Mouse (Mus musculus): Measurements from ENCODE around the gene Zscan12. TPM values are rescaled to one million over a fixed set of nuclear protein-coding genes. Genes with fewer than 3 reads are reported as not detected.

Zscan12 gene
- polyA plus RNA-seq, 2 experiments: 2.5 to 2.9 TPM

- no peak for TF ChIP-seq CTCF (IDR thresholded peaks at IDR 0.05; ENCODE audit: low read depth)
- no peak for TF ChIP-seq EP300 (IDR thresholded peaks at IDR 0.05; ENCODE audit: low read depth)
- 60% methylated on average over 2 of the region's 2 CpGs for WGBS (ENCODE audit: insufficient replicate concordance)
- Histone ChIP-seq H3K27me3 (ENCODE audit: control insufficient read depth, insufficient read depth, low read length) (no peaks in the 10 kb centered on the region), H3K4me3 (ENCODE audit: insufficient read depth in 1 of 2, low read depth in 2 of 2, low read length in 2 of 2) (no peak overlapping the region), H3K9ac (replicated peaks) (peak overlapping the region; percentile 63), H3K27ac (peak overlapping the region; percentile 99), H3K4me2 (ENCODE audit: low read depth) (peak overlapping the region; percentile 71), H3K36me3 (replicated peaks; ENCODE audit: control insufficient read depth, insufficient read depth, low read depth) (no peaks in the 10 kb centered on the region), H3K9me3 (ENCODE audit: control insufficient read depth, low read length) (no peaks in the 10 kb centered on the region), H3K4me1 (replicated peaks; ENCODE audit: control insufficient read depth in 2 of 2, insufficient read depth in 2 of 2, low read length in 1 of 2) (peaks cover 63 to 69% of the 10 kb centered on the region in 2 experiments)
- DNase-seq (ENCODE audit: low read depth in 3 of 3, low spot score in 3 of 3): no peak
- ATAC-seq (ENCODE audit: insufficient read depth): no peak
These were observed 53.1 kb downstream of the Zscan12 start for GRCm38 (mm10) chr13:21415750-21416149.

- Histone ChIP-seq H3K4me2 (ENCODE audit: low read depth) (no peak overlapping the region), H3K9ac (replicated peaks) (no peak overlapping the region), H3K4me1 (replicated peaks; ENCODE audit: control insufficient read depth in 2 of 2, insufficient read depth in 2 of 2, low read length in 1 of 2) (peaks cover 63 to 69% of the 10 kb centered on the region in 2 experiments), H3K27ac (peak overlapping the region; percentile 46), H3K36me3 (replicated peaks; ENCODE audit: control insufficient read depth, insufficient read depth, low read depth) (no peaks in the 10 kb centered on the region), H3K4me3 (ENCODE audit: insufficient read depth in 1 of 2, low read depth in 2 of 2, low read length in 2 of 2) (no peak overlapping the region), H3K27me3 (ENCODE audit: control insufficient read depth, insufficient read depth, low read length) (no peaks in the 10 kb centered on the region), H3K9me3 (ENCODE audit: control insufficient read depth, low read length) (no peaks in the 10 kb centered on the region)
- ATAC-seq (ENCODE audit: insufficient read depth): no peak
- DNase-seq (ENCODE audit: low read depth in 3 of 3, low spot score in 3 of 3): no peak
- TF ChIP-seq CTCF (IDR thresholded peaks at IDR 0.05; ENCODE audit: low read depth): no peak
- no peak for TF ChIP-seq EP300 (IDR thresholded peaks at IDR 0.05; ENCODE audit: low read depth)
- WGBS (ENCODE audit: insufficient replicate concordance): 71% methylated on average over 6 of the region's 6 CpGs
These were observed 54.8 kb downstream of the Zscan12 start for GRCm38 (mm10) chr13:21417298-21418010.

GRCm38 (mm10) chr13:21418865-21419264 lies 56.2 kb downstream of the Zscan12 start:
- no peaks in the 10 kb centered on the region for H3K27me3 ChIP-seq (ENCODE audit: control insufficient read depth, insufficient read depth, low read length)
- WGBS (ENCODE audit: insufficient replicate concordance): 24% methylated on average over 6 of the region's 6 CpGs
- TF ChIP-seq EP300 (IDR thresholded peaks at IDR 0.05; ENCODE audit: low read depth) (peak; percentile 91), CTCF (IDR thresholded peaks at IDR 0.05; ENCODE audit: low read depth) (peak; percentile 25; the same call in 1 of the 2 replicates)
- peak overlapping the region; percentile 83 for H3K27ac ChIP-seq
- H3K36me3 ChIP-seq (replicated peaks; ENCODE audit: control insufficient read depth, insufficient read depth, low read depth): no peaks in the 10 kb centered on the region
- ATAC-seq (ENCODE audit: insufficient read depth) (peak; percentile 91), DNase-seq (ENCODE audit: low read depth in 3 of 3, low spot score in 3 of 3) (peak; percentile 72 to 81 (median 73))
- no peak overlapping the region; a peak in 1 of 4 replicates for H3K4me3 ChIP-seq (ENCODE audit: insufficient read depth in 1 of 2, low read depth in 2 of 2, low read length in 2 of 2)
- H3K4me2 ChIP-seq (ENCODE audit: low read depth): peak overlapping the region; percentile 52
- peaks cover 63% of the 10 kb centered on the region in 2 experiments for H3K4me1 ChIP-seq (replicated peaks; ENCODE audit: control insufficient read depth in 2 of 2, insufficient read depth in 2 of 2, low read length in 1 of 2)
- peak overlapping the region; percentile 49 for H3K9ac ChIP-seq (replicated peaks)
- H3K9me3 ChIP-seq (ENCODE audit: control insufficient read depth, low read length): no peaks in the 10 kb centered on the region

Small RNA genes lying within 50 kb of the gene (microRNA-seq; reads per million reads assigned to microRNA genes)
- gene Mir6942: not detected

Other genes starting within 250 kb of the Zscan12 start
- not detected in 2 replicates for gene Olfr263, start 233.2 kb upstream of the Zscan12 start, polyA plus RNA-seq (2012; rRNA removed)
- not detected in 2 replicates for gene Olfr263, start 233.2 kb upstream of the Zscan12 start, polyA plus RNA-seq (2014; fragmentation: Nextera tagmentation; extraction: Ambion mirVana)
- gene Olfr1368, start 217.0 kb upstream of the Zscan12 start, polyA plus RNA-seq (2012; rRNA removed): not detected in 2 replicates
- not detected in 2 replicates for gene Olfr1368, start 217.0 kb upstream of the Zscan12 start, polyA plus RNA-seq (2014; fragmentation: Nextera tagmentation; extraction: Ambion mirVana)
- gene Trim27, start 183.4 kb upstream of the Zscan12 start, polyA plus RNA-seq (2012; rRNA removed): 28.0 and 36.9 TPM in 2 replicates
- 50.9 and 56.1 TPM in 2 replicates for gene Trim27, start 183.4 kb upstream of the Zscan12 start, polyA plus RNA-seq (2014; fragmentation: Nextera tagmentation; extraction: Ambion mirVana)
- gene Gpx5, start 70.1 kb upstream of the Zscan12 start, polyA plus RNA-seq (2012; rRNA removed): not detected in 2 replicates
- not detected in 2 replicates for gene Gpx5, start 70.1 kb upstream of the Zscan12 start, polyA plus RNA-seq (2014; fragmentation: Nextera tagmentation; extraction: Ambion mirVana)
- gene Gpx6, start 50.7 kb upstream of the Zscan12 start, polyA plus RNA-seq (2012; rRNA removed): 0.02 TPM in 1 of 2 replicates, not detected in the other
- not detected in 2 replicates for gene Gpx6, start 50.7 kb upstream of the Zscan12 start, polyA plus RNA-seq (2014; fragmentation: Nextera tagmentation; extraction: Ambion mirVana)
- gene Olfr1367, start 15.9 kb upstream of the Zscan12 start, polyA plus RNA-seq (2012; rRNA removed): not detected in 2 replicates
- gene Olfr1367, start 15.9 kb upstream of the Zscan12 start, polyA plus RNA-seq (2014; fragmentation: Nextera tagmentation; extraction: Ambion mirVana): not detected in 2 replicates
- gene Zkscan3, start 39.9 kb downstream of the Zscan12 start, polyA plus RNA-seq (2012; rRNA removed): 18.6 and 24.5 TPM in 2 replicates
- 23.0 and 25.6 TPM in 2 replicates for gene Zkscan3, start 39.9 kb downstream of the Zscan12 start, polyA plus RNA-seq (2014; fragmentation: Nextera tagmentation; extraction: Ambion mirVana)
- 0.94 and 1.3 TPM in 2 replicates for gene Pgbd1, start 78.2 kb downstream of the Zscan12 start, polyA plus RNA-seq (2012; rRNA removed)
- gene Pgbd1, start 78.2 kb downstream of the Zscan12 start, polyA plus RNA-seq (2014; fragmentation: Nextera tagmentation; extraction: Ambion mirVana): 1.2 and 2.0 TPM in 2 replicates
- gene Zscan26, start 90.9 kb downstream of the Zscan12 start, polyA plus RNA-seq (2012; rRNA removed): 7.0 and 9.5 TPM in 2 replicates
- gene Zscan26, start 90.9 kb downstream of the Zscan12 start, polyA plus RNA-seq (2014; fragmentation: Nextera tagmentation; extraction: Ambion mirVana): 4.2 and 4.6 TPM in 2 replicates
- gene Nkapl, start 105.7 kb downstream of the Zscan12 start, polyA plus RNA-seq (2012; rRNA removed): 0.19 and 0.25 TPM in 2 replicates
- gene Nkapl, start 105.7 kb downstream of the Zscan12 start, polyA plus RNA-seq (2014; fragmentation: Nextera tagmentation; extraction: Ambion mirVana): 0.40 and 0.65 TPM in 2 replicates
- gene Zkscan4, start 116.1 kb downstream of the Zscan12 start, polyA plus RNA-seq (2012; rRNA removed): 0.16 and 0.21 TPM in 2 replicates
- gene Zkscan4, start 116.1 kb downstream of the Zscan12 start, polyA plus RNA-seq (2014; fragmentation: Nextera tagmentation; extraction: Ambion mirVana): 0.19 and 0.30 TPM in 2 replicates
- not detected in 2 replicates for gene Gm10065, start 116.6 kb downstream of the Zscan12 start, polyA plus RNA-seq (2012; rRNA removed)
- not detected in 2 replicates for gene Gm10065, start 116.6 kb downstream of the Zscan12 start, polyA plus RNA-seq (2014; fragmentation: Nextera tagmentation; extraction: Ambion mirVana)
- gene AK157302, start 132.4 kb downstream of the Zscan12 start, polyA plus RNA-seq (2012; rRNA removed): 0.15 and 0.66 TPM in 2 replicates
- 0.94 and 1.1 TPM in 2 replicates for gene AK157302, start 132.4 kb downstream of the Zscan12 start, polyA plus RNA-seq (2014; fragmentation: Nextera tagmentation; extraction: Ambion mirVana)
- gene Gm11273, start 138.6 kb downstream of the Zscan12 start, polyA plus RNA-seq (2012; rRNA removed): 5.7 and 26.8 TPM in 2 replicates
- gene Gm11273, start 138.6 kb downstream of the Zscan12 start, polyA plus RNA-seq (2014; fragmentation: Nextera tagmentation; extraction: Ambion mirVana): 5.5 and 6.9 TPM in 2 replicates
- 2.0 and 2.1 TPM in 2 replicates for gene Zkscan8, start 168.3 kb downstream of the Zscan12 start, polyA plus RNA-seq (2012; rRNA removed)
- 1.4 and 1.9 TPM in 2 replicates for gene Zkscan8, start 168.3 kb downstream of the Zscan12 start, polyA plus RNA-seq (2014; fragmentation: Nextera tagmentation; extraction: Ambion mirVana)
- not detected in 2 replicates for gene Olfr1366, start 180.0 kb downstream of the Zscan12 start, polyA plus RNA-seq (2012; rRNA removed)
- not detected in 2 replicates for gene Olfr1366, start 180.0 kb downstream of the Zscan12 start, polyA plus RNA-seq (2014; fragmentation: Nextera tagmentation; extraction: Ambion mirVana)
- gene Olfr1535, start 197.1 kb downstream of the Zscan12 start, polyA plus RNA-seq (2012; rRNA removed): not detected in 2 replicates
- gene Olfr1535, start 197.1 kb downstream of the Zscan12 start, polyA plus RNA-seq (2014; fragmentation: Nextera tagmentation; extraction: Ambion mirVana): not detected in 2 replicates
- not detected in 2 replicates for gene Olfr1364, start 218.9 kb downstream of the Zscan12 start, polyA plus RNA-seq (2012; rRNA removed)
- gene Olfr1364, start 218.9 kb downstream of the Zscan12 start, polyA plus RNA-seq (2014; fragmentation: Nextera tagmentation; extraction: Ambion mirVana): not detected in 2 replicates

Measured in liver, embryonic 14.5 days (tissue).